Mouse (Mus musculus): ENCODE data around the gene Tenm2.

The Tenm2 gene

DNA sequence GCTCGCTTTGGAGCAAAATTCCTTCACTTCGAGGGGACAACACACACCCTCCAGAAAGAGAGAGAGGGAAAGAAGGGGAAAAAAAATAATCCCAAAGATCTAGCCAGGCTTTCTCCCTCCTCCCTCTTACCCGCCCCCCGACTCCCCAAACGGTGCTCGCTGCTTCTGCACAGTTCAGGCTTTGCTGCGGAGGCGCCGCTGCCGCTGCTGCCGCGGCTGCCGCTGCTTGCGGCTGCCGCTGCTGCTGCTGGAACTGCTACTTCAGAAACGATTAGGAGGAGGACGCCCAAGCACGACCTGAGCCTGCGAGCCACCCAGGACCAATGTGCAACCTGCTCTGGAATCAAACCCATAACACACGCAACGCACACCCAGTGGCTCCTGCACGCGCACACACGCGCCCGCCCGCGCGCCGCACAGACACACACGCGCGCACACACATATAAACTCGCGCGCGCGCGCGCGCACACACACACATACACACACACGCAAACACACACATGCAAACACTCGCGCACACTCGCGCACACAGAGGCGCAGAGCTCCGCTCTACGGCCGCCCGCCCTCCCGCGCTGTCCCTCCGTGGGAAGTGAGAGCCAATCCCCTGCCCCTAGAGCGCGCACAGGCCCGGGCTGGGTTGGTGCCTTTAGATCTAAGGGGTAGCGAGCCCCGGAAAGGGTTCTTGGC lies at the start of gene Tenm2:
TSS of gene Tenm2 (minus strand) at position 51 of the 687 bp plus-strand sequence.
- DNase-seq (ENCODE audit: low read depth, low spot score): peak; percentile 77

DNA sequence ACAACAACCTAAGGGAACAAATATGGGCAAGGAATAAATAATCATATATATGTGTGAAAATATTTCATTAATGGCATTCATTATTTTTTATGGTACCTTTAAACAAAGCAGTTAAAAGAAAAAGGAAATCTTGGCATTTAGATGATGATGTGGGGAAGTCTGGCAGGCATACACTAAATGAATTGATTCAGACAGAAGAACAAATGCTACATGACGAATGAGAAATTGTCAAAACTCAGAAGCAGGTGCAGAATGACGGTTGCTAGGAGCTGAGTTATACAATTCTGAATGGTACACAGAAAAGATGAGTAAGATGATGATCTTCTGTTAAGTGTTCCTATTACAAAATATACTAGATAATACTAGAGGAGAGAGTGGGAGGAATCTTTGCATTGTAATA lies 49.4 kb upstream of the Tenm2 start:
- DNase-seq (ENCODE audit: low read depth, low spot score): no peak

DNA sequence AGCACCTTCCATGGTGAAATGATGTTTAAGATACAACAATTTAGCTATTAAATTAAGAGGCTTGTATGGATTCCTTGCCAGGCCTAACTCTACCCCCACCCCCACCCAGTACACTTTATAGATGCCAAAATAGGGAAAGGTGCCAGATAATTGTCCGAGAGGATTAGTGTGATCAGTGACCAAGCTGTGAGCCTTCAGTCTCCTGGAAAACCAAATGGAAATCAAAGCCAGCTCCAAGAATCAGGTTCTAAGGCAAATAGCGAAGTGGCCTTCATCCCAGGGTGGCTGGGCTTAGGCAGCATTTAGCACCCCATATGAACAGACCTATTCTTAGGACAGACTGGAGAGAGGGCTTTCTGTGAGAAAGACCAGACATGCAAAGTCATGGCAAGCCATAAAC lies 13.0 kb upstream of the Tenm2 start:
- no peak for DNase-seq (ENCODE audit: low read depth, low spot score)

DNA sequence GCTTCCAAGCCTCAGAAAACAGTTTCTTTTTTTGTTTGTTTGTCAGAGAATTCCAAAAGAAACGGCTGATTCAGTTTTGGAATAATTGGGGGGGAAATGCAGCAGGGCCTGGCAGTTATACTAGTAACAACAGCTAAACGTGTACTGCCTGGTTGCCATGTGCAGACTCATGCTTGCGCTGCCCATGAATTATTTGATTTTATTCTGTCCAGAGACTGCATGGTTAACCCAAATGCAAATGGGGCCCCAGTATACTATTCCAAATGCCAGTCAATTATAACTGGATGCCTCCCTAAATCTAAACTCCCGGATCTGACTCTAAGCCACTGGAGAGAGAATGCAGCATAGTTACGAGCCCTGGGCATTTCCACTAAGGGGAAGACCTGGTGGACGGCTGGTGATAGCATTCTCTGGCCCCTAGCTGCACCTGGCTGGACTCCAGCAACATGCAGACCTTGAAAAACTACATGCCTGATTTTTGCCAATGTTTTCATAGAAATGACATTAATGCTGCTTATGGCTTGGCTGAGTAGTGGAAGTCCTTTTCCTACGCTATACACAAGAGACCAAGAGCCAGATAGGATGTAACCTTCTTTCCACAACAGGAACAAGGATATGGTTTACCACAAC lies 1.4 kb upstream of the Tenm2 start:
- DNase-seq (ENCODE audit: low read depth, low spot score): no peak

DNA sequence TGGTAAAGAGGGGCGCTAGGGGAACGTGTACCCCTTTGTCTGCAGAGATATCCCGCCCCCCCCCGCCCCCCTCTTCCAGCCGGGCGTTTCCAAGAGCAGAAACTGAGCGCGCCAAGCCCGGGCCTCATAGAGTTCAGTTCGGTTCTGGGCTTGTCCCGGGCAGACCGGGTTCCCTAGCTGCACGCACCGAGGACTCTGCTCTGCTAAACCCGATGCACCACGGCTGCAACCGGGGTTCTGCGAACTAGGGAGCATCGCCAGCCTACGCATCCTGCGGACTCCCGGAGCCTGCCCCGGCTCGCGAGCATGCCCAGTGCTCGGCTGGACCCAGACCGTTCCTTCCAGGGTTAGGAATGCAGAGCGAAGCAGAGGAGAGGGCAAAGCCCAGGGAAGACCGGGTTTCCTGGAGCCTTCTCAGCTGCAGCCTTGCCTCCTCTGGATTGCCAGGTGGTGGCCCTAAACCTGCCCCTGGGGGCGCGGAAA lies 878 bp upstream of the Tenm2 start:
- no peak for DNase-seq (ENCODE audit: low read depth, low spot score)

DNA sequence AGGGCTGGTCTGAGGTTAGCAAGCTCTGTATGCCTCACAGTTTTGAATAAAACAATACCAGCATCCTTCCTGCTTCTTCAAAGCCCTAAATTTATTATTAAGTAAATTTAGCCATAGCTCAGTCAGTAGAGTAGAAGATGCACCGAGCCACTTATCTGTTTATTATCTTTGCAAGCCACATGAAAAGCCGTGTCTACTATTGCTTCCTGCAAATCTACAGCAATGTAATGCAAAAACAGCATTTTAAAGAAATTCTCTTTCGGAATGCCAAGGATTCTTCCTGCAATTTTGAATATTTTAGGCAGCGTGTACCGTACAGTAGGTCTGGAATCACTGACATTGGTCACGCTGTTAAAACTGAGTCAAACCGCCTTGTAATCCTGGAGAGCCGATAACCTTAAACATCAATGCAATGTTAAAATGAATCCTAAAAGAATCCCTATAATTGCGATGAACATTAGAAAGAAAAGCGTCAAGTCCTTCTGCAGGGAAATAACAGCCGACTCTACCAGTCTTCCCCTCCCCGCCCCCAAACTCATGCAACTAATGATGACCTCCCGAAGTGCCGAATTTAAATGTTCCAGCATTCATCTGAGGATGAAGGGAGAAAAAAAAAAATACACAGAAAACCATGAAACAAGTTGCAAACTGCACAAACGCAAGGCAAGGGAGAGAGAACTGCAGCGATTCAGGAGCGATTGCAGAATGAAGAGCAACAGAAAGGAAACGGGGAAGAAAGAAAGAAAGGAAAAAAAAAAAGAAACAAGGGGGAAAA lies 556 bp downstream of the Tenm2 start:
- no peak for DNase-seq (ENCODE audit: low read depth, low spot score)

DNA sequence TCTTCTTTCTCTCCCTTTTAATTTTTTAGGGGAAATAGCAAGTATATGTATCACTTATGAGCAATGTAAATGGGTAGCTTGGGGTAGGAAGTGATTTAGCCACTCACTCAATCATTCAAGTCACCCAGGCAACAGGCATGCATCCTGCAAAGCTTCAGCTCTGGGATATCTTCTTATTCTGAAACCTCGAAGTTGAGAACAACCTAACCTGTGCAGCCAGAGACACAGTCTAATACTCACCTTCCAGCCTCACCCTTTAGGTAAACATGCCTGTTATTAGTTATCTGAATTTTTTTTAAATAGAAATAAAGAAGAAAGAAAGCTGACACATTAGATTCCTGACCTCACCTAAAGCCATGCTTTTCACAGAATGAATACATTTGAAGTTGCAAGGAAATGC lies 8.4 kb downstream of the Tenm2 start:
- DNase-seq (ENCODE audit: low read depth, low spot score): no peak

DNA sequence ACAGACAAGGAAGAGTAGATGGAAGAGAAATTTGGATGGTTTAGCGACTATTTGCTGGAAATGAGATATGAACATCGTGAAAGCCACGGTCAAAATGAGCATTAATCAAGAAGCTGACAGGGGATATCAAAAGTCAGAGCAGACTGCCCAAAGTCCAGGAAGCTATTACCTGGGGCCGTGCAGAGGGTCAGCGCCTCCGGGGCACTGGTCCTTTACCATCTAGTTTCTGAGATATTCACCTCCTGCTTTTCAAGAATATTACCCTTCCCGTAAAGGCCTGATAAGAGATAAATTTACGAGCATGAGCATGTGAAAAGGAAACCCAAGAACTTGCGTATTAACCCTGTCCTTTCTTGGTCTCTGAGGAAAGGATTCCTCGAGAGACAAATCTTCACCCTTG lies 8.8 kb downstream of the Tenm2 start:
- no peak for DNase-seq (ENCODE audit: low read depth, low spot score)

DNA sequence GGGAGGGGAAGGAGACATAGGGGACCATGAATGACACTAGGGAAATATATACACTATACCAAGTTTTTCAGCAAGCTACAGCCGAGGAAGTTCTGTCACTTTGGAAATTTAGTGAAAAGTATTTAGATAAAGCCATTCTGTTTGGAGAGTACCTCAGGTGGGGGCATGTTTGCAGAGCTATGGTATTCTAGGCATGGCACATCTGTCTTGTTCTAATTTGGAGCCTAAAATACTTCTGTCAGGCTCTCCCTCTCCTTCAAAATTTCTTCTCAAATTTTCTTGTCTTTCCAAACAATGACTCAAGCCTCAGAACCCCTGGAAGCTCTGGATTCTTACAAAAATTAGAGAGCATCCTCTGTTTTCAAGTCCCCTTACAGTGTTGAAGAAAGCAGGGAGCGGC lies 13.0 kb downstream of the Tenm2 start:
- DNase-seq (ENCODE audit: low read depth, low spot score): no peak

DNA sequence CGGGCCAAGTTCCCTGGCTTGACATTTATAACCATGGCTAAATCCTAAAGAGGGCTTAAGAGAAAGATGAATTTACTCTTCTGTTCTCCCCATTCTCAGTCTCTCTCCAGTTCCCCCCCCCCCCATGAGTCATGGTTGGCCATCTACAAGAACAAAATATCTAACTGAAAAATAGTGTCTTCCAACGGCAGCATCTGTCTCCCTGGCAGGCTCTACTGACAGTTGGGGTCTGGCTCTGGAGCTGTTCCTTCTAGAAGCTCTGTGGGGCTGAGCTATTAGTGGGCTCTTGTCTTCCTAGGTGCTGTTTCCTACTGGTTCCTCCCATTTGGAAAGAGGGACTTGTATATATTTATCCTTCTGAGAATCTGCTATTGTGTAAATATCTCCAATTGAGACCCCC lies 13.7 kb downstream of the Tenm2 start:
- DNase-seq (ENCODE audit: low read depth, low spot score): peak; percentile 72

DNA sequence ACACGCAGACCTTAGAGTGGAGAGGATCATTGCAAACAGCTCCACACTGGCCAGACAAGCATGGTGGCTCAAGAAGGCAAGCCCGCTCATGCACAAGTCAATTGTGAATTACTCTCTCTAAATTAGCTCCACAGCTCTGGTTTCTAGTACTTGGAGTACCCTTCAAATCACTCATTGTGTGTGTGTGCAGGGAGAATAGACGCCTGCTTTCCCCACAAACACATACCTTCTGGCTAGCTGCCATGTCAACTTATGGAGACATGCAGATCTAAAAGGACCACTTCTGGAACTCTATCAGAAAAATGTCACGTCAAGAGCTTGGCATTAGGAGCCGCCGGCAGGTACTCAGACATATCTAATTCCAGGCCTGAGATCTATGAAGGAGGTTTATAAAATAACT lies 14.8 kb downstream of the Tenm2 start:
- DNase-seq (ENCODE audit: low read depth, low spot score): no peak

DNA sequence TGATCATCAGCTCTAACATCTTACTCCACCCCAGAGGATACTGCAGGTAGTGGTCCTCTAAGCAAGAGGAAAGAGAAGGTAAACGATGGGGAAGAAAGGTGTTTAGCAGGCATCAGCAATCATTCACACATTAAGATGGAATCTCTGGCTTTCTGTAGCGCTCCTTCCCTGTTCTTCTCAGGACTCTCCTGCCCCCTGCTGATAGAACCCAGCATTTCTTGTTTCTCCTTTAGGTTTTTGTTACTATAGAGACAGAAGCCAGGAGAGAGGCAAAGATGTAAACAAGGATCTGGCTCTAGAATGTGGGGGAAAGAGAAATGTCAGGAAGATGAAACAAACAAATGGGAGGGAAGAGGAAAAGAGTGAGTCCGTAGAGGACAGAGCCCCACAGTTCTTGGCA lies 49.6 kb downstream of the Tenm2 start:
- DNase-seq (ENCODE audit: low read depth, low spot score): peak; percentile 65

DNA sequence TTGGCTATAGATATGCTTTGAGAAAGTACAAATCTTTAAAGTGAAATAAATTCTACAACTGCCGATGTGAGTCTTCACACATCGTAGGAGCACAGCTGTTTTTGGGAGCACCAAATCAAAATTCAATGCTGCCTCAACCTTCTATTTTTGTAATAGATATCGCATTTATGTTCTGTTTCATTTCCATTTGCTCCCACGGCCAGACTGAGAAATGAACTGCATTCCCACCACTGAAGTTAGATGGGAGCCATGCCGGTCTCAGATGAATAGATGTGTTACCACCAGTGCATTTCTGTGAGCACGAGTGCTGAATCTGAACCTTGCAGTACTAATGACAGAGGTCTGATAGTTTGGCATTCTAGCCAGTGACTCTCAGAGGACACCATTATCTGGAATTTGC lies 58.3 kb downstream of the Tenm2 start:
- no peak for DNase-seq (ENCODE audit: low read depth, low spot score)

DNA sequence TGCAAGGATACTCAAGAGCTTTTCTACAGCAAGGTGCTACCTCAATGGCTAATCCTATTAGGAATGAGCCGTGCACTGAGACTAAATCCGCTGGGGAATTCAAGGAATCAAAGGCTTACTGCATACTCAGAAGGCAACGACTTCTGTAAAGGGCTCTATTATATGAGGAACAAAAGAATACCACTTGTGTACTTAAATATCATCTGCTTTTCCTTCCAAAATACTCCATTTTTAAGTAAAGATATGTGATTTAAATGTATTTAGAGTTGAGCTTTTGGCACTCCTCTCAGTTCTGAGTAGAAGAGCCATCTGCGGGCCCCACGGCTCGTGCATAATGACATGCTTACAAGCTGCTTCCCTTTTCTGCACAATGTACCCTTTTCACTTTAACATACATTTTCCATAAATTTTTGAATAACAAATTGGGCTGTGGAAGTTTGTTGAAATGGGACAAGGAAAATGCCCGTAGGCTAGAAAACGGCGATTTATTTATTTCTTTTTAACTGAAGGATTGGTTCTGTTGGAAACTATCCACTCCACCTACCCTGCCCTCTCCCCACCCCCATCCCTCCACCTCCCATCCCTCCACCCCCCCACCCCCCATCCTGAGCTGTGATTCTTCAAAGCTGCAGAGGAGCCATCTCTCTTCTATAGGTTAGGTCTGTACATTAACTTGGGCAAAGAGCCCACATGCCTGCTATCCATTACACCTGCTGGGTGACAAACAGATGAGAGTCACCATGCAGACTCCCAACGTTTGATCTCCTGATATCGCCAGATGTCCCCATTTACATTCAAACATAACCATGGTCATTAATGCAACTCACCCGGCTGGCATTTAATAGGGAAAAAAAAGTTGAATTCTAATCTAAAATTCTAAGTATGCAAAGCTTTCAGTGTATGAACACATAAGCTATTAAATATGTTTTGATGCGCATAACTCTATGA lies 81.6 kb downstream of the Tenm2 start:
- peak; percentile 79 for DNase-seq (ENCODE audit: low read depth, low spot score)

DNA sequence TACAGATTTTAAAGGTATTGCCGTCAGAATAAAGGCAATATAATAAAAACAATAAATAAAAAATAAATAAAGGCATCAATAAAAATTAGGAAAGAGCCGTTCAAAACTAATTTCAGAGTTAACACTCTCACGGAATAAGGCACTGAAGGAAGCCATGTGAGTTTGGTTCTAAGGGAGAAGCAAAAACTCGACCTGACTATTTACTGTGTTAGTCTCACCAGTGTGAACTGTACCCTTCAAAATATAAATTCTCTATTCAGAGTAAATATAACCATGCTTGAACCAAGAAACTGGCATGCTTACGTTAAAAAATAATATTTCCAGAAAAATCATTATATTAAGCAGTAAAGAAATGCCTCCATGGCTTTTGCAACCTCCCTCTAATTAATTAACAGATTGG lies 82.4 kb downstream of the Tenm2 start:
- no peak for DNase-seq (ENCODE audit: low read depth, low spot score)

DNA sequence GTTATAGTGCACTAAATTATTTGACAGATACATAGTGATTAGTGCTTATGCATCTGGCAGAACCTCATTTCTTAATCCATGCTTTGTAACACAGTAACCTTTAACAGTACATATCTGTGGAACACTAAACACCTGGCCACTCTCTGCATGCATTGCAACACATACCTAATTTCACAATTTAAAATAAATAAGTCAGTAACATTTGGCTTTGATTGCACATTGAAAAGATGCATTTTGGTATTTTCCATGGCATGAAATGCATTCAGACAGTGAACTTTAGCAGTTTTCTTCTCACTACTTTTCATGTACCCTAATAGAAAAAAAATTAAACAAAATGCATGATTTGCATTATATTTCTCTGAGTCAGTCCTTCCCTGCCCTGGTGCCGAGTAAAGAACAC lies 85.8 kb downstream of the Tenm2 start:
- DNase-seq (ENCODE audit: low read depth, low spot score): no peak

DNA sequence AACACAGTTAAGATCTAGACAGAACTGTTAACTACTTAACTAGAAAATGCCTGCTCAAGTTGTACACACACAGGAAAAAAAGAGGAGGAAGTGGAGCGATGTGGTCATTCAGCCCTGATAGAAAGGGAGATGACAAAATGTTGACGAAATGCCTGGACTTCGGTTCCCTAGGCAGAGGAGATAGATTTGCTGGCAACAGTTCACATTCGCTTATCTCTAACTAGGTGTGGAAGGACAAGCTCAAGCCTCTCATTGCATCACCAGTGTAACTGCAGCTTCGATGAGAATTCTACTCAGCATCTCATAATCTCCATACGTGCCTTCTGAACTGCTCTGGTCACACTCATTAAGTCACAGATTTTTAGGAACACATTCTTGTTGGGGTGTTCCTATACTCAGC lies 91.8 kb downstream of the Tenm2 start:
- no peak for DNase-seq (ENCODE audit: low read depth, low spot score)

DNA sequence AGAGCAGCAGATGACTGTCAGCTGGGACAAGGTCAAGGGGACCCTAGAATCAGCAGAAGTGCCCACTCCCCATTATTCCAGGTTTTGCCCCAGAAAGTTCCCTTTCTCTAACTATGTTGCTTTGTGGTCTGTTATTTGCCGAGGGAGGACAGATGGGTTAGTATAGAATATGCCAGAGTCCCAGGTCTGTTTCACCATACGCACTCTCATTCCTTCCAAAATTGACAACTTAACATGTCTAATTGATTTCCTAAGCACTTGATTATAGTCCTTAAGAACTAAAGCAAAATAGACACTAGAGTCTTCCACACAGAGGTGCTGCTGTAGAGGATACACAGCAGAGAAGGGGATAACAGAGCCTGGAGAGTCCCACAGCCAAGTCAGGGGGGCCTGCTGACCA lies 92.3 kb downstream of the Tenm2 start:
- no peak for DNase-seq (ENCODE audit: low read depth, low spot score)

DNA sequence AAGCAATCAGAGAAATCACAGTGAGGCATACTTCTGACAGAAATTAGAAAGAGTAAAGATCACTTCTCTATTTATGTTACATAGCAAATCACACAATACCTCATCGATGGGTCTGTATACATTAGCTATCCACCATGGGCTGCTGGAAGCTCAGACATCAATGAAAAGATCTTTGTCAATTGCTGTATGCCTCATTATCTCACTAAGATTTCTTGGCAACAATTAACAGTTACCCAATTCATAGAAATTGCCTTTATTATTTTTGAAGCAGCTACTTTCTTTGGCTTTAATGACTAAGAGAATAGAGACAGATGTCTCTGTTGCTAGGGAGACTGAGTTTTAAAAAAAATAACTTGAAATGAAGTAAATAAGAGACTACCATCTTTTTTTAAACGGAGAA lies 106.9 kb downstream of the Tenm2 start:
- peak; percentile 32 for DNase-seq (ENCODE audit: low read depth, low spot score)

DNA sequence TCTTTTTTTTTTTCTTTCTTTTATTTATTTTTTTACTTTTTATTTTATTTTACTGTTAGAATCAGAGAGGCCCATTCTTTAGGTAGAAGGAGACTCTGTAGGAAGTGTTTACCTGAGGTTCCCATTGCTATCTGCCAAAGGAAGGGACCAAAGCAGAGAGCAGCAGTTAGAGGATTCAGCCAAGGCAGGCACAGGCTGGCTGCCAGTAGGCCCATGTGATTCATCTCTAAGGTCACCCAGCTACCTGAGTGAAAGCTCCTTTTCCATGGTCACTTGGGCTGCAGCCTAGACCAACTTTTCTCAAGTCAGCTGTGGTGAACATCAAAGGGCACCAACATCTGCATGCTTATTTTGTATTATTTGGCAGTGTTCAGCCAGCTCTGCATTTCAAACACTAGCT lies 117.7 kb downstream of the Tenm2 start:
- no peak for DNase-seq (ENCODE audit: low read depth, low spot score)

DNA sequence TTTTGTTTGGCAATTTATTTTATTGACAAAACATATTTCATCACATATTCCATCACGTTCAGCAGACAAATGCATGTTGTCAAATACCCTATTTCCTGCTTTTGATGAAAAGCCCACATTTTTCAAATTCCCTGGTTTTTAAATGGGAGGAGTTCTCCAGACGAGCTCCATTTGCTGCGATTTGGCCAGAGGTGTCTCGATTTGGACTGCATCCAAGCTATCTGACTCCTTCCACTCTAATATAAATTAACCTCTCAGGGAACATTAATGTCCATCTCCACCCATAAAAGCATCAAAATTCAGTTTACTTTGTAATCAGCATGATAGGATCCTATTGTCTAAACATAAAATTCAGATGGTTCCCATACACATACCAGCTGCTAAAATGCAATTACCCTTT lies 120.6 kb downstream of the Tenm2 start:
- no peak for DNase-seq (ENCODE audit: low read depth, low spot score)

DNA sequence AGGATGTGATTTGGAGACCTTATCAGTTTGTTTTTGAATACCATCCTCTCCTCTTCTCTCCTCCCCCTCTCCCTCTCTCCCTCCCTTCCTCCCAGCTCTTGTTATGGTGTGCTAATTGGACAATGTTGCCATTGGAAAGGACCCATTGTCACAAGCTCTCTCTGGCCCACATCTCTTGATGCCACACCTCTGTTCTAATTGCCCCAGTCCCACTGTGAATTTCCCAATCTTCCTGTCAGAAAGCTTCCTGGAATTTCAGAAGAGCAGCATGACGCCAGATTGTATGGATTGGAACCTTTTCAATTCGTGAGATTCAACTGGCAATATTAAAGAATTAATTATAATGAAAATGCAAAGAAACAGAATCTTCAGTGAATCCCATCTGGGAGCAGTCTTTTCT lies 128.7 kb downstream of the Tenm2 start:
- DNase-seq (ENCODE audit: low read depth, low spot score): no peak

Data from telencephalon, adult 2 months (tissue).